ENCODE assay signal across 8 mouse cellular contexts in genomic region chr7:25687811-25688401, GRCm38 (mm10). TPM values are rescaled to one million over a fixed set of nuclear protein-coding genes. Genes with fewer than 3 reads are reported as not detected.
DNase-seq lines count a peak whose midpoint lies in the region; ATAC-seq and TF ChIP-seq lines count a peak whose summit lies in the region.

No protein-coding gene starts in this region.

- peaks cover 3% of the 10 kb centered on the region; the same call in 1 of the 2 replicates for H3K4me1 ChIP-seq in cerebellum, adult 2 months (ENCODE audit: control insufficient read depth, insufficient read depth, low read length)
- H3K4me1 ChIP-seq in heart, embryonic 12.5 days (replicated peaks), result peaks cover 29% of the 10 kb centered on the region
- H3K4me1 ChIP-seq in stomach, embryonic 14.5 days (ENCODE audit: control insufficient read depth, insufficient read depth, low read length), result peaks cover 20% of the 10 kb centered on the region; the same call in 1 of the 2 replicates

- no peak overlapping the region for H3K27ac ChIP-seq in cerebellum, adult 2 months (ENCODE audit: insufficient read depth, low read length)
- H3K27ac ChIP-seq in heart, embryonic 12.5 days (ENCODE audit: poor library complexity, severe bottlenecking), result peak overlapping the region; percentile 29
- peak overlapping the region; percentile 91 for H3K27ac ChIP-seq in macrophage
- 0 out of 2 replicates have a peak overlapping the region, but pooled peaks have one; percentile 27 for H3K27ac ChIP-seq in stomach, embryonic 14.5 days (ENCODE audit: low read length)

- no peak for TF ChIP-seq CTCF in cerebellum, adult 2 months (IDR thresholded peaks at IDR 0.05; ENCODE audit: borderline replicate concordance, insufficient read depth, low read depth, low read length)

- H3K27me3 ChIP-seq in cerebellum, adult 2 months (ENCODE audit: control insufficient read depth, insufficient read depth, low read length), result peaks cover 5% of the 10 kb centered on the region; the same call in 1 of the 2 replicates
- H3K27me3 ChIP-seq in heart, embryonic 12.5 days (replicated peaks), result no peaks in the 10 kb centered on the region; the same call in 1 of the 2 replicates
- H3K27me3 ChIP-seq in stomach, embryonic 14.5 days (ENCODE audit: control insufficient read depth, insufficient read depth, low read length), result no peaks in the 10 kb centered on the region; the same call in 1 of the 2 replicates

- no peaks in the 10 kb centered on the region for H3K9me3 ChIP-seq in heart, embryonic 12.5 days (replicated peaks)
- no peaks in the 10 kb centered on the region for H3K9me3 ChIP-seq in stomach, embryonic 14.5 days (ENCODE audit: control insufficient read depth, low read depth, low read length)

- peak overlapping the region; percentile 33 for H3K4me3 ChIP-seq in cerebellum, adult 2 months (replicated peaks; ENCODE audit: insufficient read depth, low read depth, low read length)
- peak overlapping the region; percentile 59 for H3K4me3 ChIP-seq in heart, embryonic 12.5 days
- peak overlapping the region; percentile 81 for H3K4me3 ChIP-seq in macrophage (ENCODE audit: inconsistent target)
- H3K4me3 ChIP-seq in stomach, embryonic 14.5 days (ENCODE audit: low read depth, low read length), result peak overlapping the region; percentile 70

- H3K4me2 ChIP-seq in heart, embryonic 12.5 days, result peak overlapping the region; percentile 89
- H3K4me2 ChIP-seq in stomach, embryonic 14.5 days (replicated peaks; ENCODE audit: low read depth, low read length), result peak overlapping the region; percentile 97

- H3K36me3 ChIP-seq in heart, embryonic 12.5 days, result peaks cover 15% of the 10 kb centered on the region
- H3K36me3 ChIP-seq in macrophage (ENCODE audit: inconsistent target), result peaks cover 13% of the 10 kb centered on the region; the same call in 1 of the 2 replicates
- no peaks in the 10 kb centered on the region for H3K36me3 ChIP-seq in stomach, embryonic 14.5 days (ENCODE audit: control insufficient read depth, insufficient read depth, low read length)

- WGBS in cerebellum, adult 2 months, result 1% methylated on average over 47 of the region's 47 CpGs
- WGBS in heart, embryonic 12.5 days, result under 1% methylated on average over 47 of the region's 47 CpGs
- under 1% methylated on average over 47 of the region's 47 CpGs for WGBS in macrophage (ENCODE audit: missing documents)
- WGBS in stomach, embryonic 14.5 days, result under 1% methylated on average over 47 of the region's 47 CpGs

- no peak for TF ChIP-seq POLR2A in cerebellum, adult 2 months (IDR thresholded peaks at IDR 0.05; ENCODE audit: borderline replicate concordance, insufficient read depth, low read length)

- peak overlapping the region; percentile 71 for H3K9ac ChIP-seq in heart, embryonic 12.5 days
- peak overlapping the region; percentile 34; the same call in 1 of the 2 replicates for H3K9ac ChIP-seq in stomach, embryonic 14.5 days (replicated peaks; ENCODE audit: low read depth, low read length)

- peak in 1 of 2 experiments; percentile 39 for DNase-seq in cerebellum, adult 2 months
- DNase-seq in cerebellum, adult 9-10 months, result no peak
- DNase-seq in embryo, embryonic 10 days (ENCODE audit: low spot score), result peak; percentile 43
- DNase-seq in kidney, postnatal 14 days, result peak; percentile 69
- no peak for DNase-seq in left cerebral cortex, adult 8-10 months (ENCODE audit: low spot score in 2 of 2)

- ATAC-seq in heart, embryonic 12.5 days (ENCODE audit: insufficient number of reproducible peaks, low FRiP score), result peak; percentile 4; the same call in 1 of the 2 replicates
- ATAC-seq in stomach, embryonic 14.5 days (ENCODE audit: insufficient number of reproducible peaks, insufficient read depth, low FRiP score, low read depth), result no peak

- peaks cover 68% of the 10 kb centered on the region for H3K79me2 ChIP-seq in macrophage (ENCODE audit: inconsistent target)

RNA-seq across cellular contexts. Expression of gene Tgfb1, which starts 1.1 kb away (rescaled TPM):
- 4.9 and 5.0 TPM in 2 replicates for polyA plus RNA-seq in cerebellum, adult 2 months (2012; rRNA removed)
- polyA plus RNA-seq in heart, embryonic 12.5 days (2016; fragmentation: Nextera tagmentation; extraction: Ambion mirVana), result 5.1 and 5.6 TPM in 2 replicates
- 100 to 1,000 TPM; 119 to 524 (median 241) TPM for total RNA-seq in macrophage (2018; cell fraction: chromatin; rRNA removed)
- total RNA-seq in macrophage (2018; cell fraction: cytosol; rRNA removed), result 100 to 1,000 TPM; 316 to 653 (median 465) TPM
- total RNA-seq in macrophage (2018; cell fraction: nucleus; rRNA removed), result 100 to 1,000 TPM; 187 to 584 (median 334) TPM
- polyA plus RNA-seq in macrophage (2018), result 329 to 471 TPM (median 343 TPM) in 3 replicates
- polyA plus RNA-seq in stomach, embryonic 14.5 days (2014; fragmentation: Nextera tagmentation; extraction: Ambion mirVana), result 3.6 and 3.7 TPM in 2 replicates
- total RNA-seq in left cerebral cortex, adult 8-10 months (2022), result 10 to 100 TPM in 2 of 4 experiments, 1 to 10 TPM in 2; 6.1 to 19.9 (median 11.1) TPM

RNA-seq across cellular contexts. Expression of gene B9d2, which starts 7.3 kb away (rescaled TPM):
- polyA plus RNA-seq in cerebellum, adult 2 months (2012; rRNA removed), result 36.9 and 37.3 TPM in 2 replicates
- polyA plus RNA-seq in heart, embryonic 12.5 days (2016; fragmentation: Nextera tagmentation; extraction: Ambion mirVana), result 22.8 and 25.9 TPM in 2 replicates
- 10 to 100 TPM in 19 of 26 experiments, 1 to 10 TPM in 7; 5.0 to 21.3 (median 11.6) TPM for total RNA-seq in macrophage (2018; cell fraction: chromatin; rRNA removed)
- 10 to 100 TPM in 25 of 26 experiments, 1 to 10 TPM in 1; 9.7 to 17.8 (median 14.2) TPM for total RNA-seq in macrophage (2018; cell fraction: cytosol; rRNA removed)
- 10 to 100 TPM in 15 of 26 experiments, 1 to 10 TPM in 11; 4.5 to 20.0 (median 11.0) TPM for total RNA-seq in macrophage (2018; cell fraction: nucleus; rRNA removed)
- polyA plus RNA-seq in macrophage (2018), result 6.8 to 17.7 TPM (median 9.7 TPM) in 3 replicates
- 29.7 and 31.5 TPM in 2 replicates for polyA plus RNA-seq in stomach, embryonic 14.5 days (2014; fragmentation: Nextera tagmentation; extraction: Ambion mirVana)
- 10 to 100 TPM; 25.3 to 29.6 (median 28.6) TPM for total RNA-seq in left cerebral cortex, adult 8-10 months (2022)

RNA-seq across cellular contexts. Expression of gene Tmem91, which starts 12.9 kb away (rescaled TPM):
- polyA plus RNA-seq in cerebellum, adult 2 months (2012; rRNA removed), result 27.2 and 27.4 TPM in 2 replicates
- 0.86 and 1.1 TPM in 2 replicates for polyA plus RNA-seq in heart, embryonic 12.5 days (2016; fragmentation: Nextera tagmentation; extraction: Ambion mirVana)
- total RNA-seq in macrophage (2018; cell fraction: chromatin; rRNA removed), result 1 to 10 TPM in 21 of 26 experiments, under 1 TPM in 3, not detected in 2; 0.51 to 5.9 (median 2.9) TPM
- total RNA-seq in macrophage (2018; cell fraction: cytosol; rRNA removed), result 1 to 10 TPM in 10 of 26 experiments, under 1 TPM in 14, not detected in 2; 0.19 to 2.0 (median 0.92) TPM
- total RNA-seq in macrophage (2018; cell fraction: nucleus; rRNA removed), result 1 to 10 TPM in 18 of 26 experiments, under 1 TPM in 6, not detected in 2; 0.56 to 3.5 (median 1.9) TPM
- 0.25 to 0.59 TPM (median 0.32 TPM) in 3 replicates for polyA plus RNA-seq in macrophage (2018)
- 4.2 and 5.9 TPM in 2 replicates for polyA plus RNA-seq in stomach, embryonic 14.5 days (2014; fragmentation: Nextera tagmentation; extraction: Ambion mirVana)
- total RNA-seq in left cerebral cortex, adult 8-10 months (2022), result 10 to 100 TPM; 27.1 to 37.7 (median 34.1) TPM

RNA-seq across cellular contexts. Expression of gene Exosc5, which starts 28.9 kb away (rescaled TPM):
- polyA plus RNA-seq in cerebellum, adult 2 months (2012; rRNA removed), result 42.3 and 42.8 TPM in 2 replicates
- polyA plus RNA-seq in heart, embryonic 12.5 days (2016; fragmentation: Nextera tagmentation; extraction: Ambion mirVana), result 35.3 and 37.2 TPM in 2 replicates
- 10 to 100 TPM in 16 of 26 experiments, 1 to 10 TPM in 9, under 1 TPM in 1; 0.49 to 33.8 (median 13.9) TPM for total RNA-seq in macrophage (2018; cell fraction: chromatin; rRNA removed)
- total RNA-seq in macrophage (2018; cell fraction: cytosol; rRNA removed), result 10 to 100 TPM; 16.3 to 28.0 (median 22.7) TPM
- 10 to 100 TPM in 19 of 26 experiments, 1 to 10 TPM in 7; 3.7 to 49.0 (median 13.1) TPM for total RNA-seq in macrophage (2018; cell fraction: nucleus; rRNA removed)
- 8.2 to 37.9 TPM (median 20.7 TPM) in 3 replicates for polyA plus RNA-seq in macrophage (2018)
- 72.9 and 83.0 TPM in 2 replicates for polyA plus RNA-seq in stomach, embryonic 14.5 days (2014; fragmentation: Nextera tagmentation; extraction: Ambion mirVana)
- 10 to 100 TPM; 21.7 to 27.4 (median 26.7) TPM for total RNA-seq in left cerebral cortex, adult 8-10 months (2022)

RNA-seq across cellular contexts. Expression of gene Bckdha, which starts 29.1 kb away (rescaled TPM):
- polyA plus RNA-seq in cerebellum, adult 2 months (2012; rRNA removed), result 87.3 and 94.0 TPM in 2 replicates
- polyA plus RNA-seq in heart, embryonic 12.5 days (2016; fragmentation: Nextera tagmentation; extraction: Ambion mirVana), result 48.1 and 52.9 TPM in 2 replicates
- total RNA-seq in macrophage (2018; cell fraction: chromatin; rRNA removed), result 10 to 100 TPM in 4 of 26 experiments, 1 to 10 TPM in 22; 1.3 to 12.7 (median 6.6) TPM
- total RNA-seq in macrophage (2018; cell fraction: cytosol; rRNA removed), result 10 to 100 TPM; 16.5 to 35.3 (median 21.6) TPM
- 10 to 100 TPM in 9 of 26 experiments, 1 to 10 TPM in 17; 3.0 to 14.6 (median 8.6) TPM for total RNA-seq in macrophage (2018; cell fraction: nucleus; rRNA removed)
- polyA plus RNA-seq in macrophage (2018), result 16.8 to 34.2 TPM (median 16.9 TPM) in 3 replicates
- polyA plus RNA-seq in stomach, embryonic 14.5 days (2014; fragmentation: Nextera tagmentation; extraction: Ambion mirVana), result 48.6 and 52.2 TPM in 2 replicates
- 10 to 100 TPM; 36.1 to 40.8 (median 39.4) TPM for total RNA-seq in left cerebral cortex, adult 8-10 months (2022)

Comparison
In these comparisons a context has a peak if more than half of its experiments do, and no peak if none do; other contexts are left out.
1. DNase-seq: peak in embryo, embryonic 10 days (single experiment) and kidney, postnatal 14 days (single experiment); none in cerebellum, adult 9-10 months (single experiment) and left cerebral cortex, adult 8-10 months (0 of 2).
2. RNA of gene Tgfb1, which starts 1.1 kb away (polyA plus RNA-seq): 329 to 471 TPM in macrophage; 5.1 to 5.6 TPM in heart, embryonic 12.5 days, 4.9 to 5.0 TPM in cerebellum, adult 2 months and 3.6 to 3.7 TPM in stomach, embryonic 14.5 days; every median in the first group is over 10 times any median in the second.
3. Peak in every context shown above with its lines, with median percentiles within 50 percentile points of each other: H3K4me3 ChIP-seq.